Mouse (Mus musculus): ENCODE results near the gene Ube2s.
A peak's percentile ranks its signal among the peaks of the same experiment; 100 is the strongest.

GRCm38 (mm10) chr7:4811842-4812302 lies 518 bp downstream of the Ube2s start:
- TF ChIP-seq NELFE (IDR thresholded peaks at IDR 0.05; ENCODE audit: low read depth, low read length) (no peak), MYC (IDR thresholded peaks at IDR 0.05; ENCODE audit: low read depth, low read length) (no peak), SMC3 (IDR thresholded peaks at IDR 0.05; ENCODE audit: low read depth, low read length) (no peak), POLR2A (IDR thresholded peaks at IDR 0.05; ENCODE audit: control insufficient read depth in 1 of 2, insufficient read depth in 1 of 2, low read depth in 1 of 2, low read length in 2 of 2, poor library complexity in 1 of 2) (peak; percentile 55 to 84; a peak in 3 of 4 replicates), USF1 (IDR thresholded peaks at IDR 0.05; ENCODE audit: low read depth, low read length) (no peak), KAT2A (conservative IDR thresholded peaks at IDR 0.05; ENCODE audit: low read depth, low read length) (no peak), CHD2 (IDR thresholded peaks at IDR 0.05; ENCODE audit: low read length) (no peak), MAX (IDR thresholded peaks at IDR 0.05; ENCODE audit: low read length) (no peak), JUND (IDR thresholded peaks at IDR 0.05; ENCODE audit: low read depth, low read length) (no peak), CTCF (IDR thresholded peaks at IDR 0.05 in 2 of 3, conservative IDR thresholded peaks at IDR 0.05 in 1 of 3; ENCODE audit: control insufficient read depth in 1 of 3, insufficient read depth in 1 of 3, low read depth in 2 of 3, low read length in 3 of 3, poor library complexity in 1 of 3, severe bottlenecking in 1 of 3) (no peak), TCF12 (IDR thresholded peaks at IDR 0.05; ENCODE audit: low read depth, low read length) (no peak)

Measured in MEL (cell line).